In the genomic region with DNA sequence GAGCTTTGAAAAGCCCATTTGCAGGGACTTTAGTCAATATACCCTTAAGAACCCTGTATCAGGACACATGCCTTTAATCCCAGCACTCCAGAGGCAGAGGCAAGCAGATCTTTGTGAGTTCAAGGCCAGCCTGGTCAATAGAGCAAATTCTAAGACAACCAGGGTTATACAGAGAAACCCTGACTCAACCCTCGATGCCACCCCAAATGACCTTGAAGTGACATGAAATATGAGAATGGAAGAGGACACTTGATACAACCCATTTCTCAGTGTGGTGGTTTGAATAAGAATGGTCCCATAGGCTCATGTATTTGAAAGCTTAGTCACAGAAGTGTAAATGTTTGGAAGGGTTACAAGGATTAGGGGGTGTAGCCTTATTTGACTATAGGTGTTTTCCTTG, we compare ENCODE assay signal across 24 mouse cellular contexts. TPM values are rescaled to one million over a fixed set of nuclear protein-coding genes. Genes with fewer than 3 reads are reported as not detected.
DNase-seq lines count a peak whose midpoint lies in the region; ATAC-seq and TF ChIP-seq lines count a peak whose summit lies in the region.
"Had no signal": no experiment of that assay in that cellular context is flagged by ENCODE, and none has a peak within 500 bp of the region (broad histone marks: within the 10 kb centered on the region; RNA-seq: fewer than 3 reads in every experiment).

No protein-coding gene starts in this region.

- no peaks in the 10 kb centered on the region for H3K4me1 ChIP-seq in midbrain, embryonic 11.5 days (ENCODE audit: control insufficient read depth, insufficient read depth, low read length)
- no peaks in the 10 kb centered on the region for H3K4me1 ChIP-seq in midbrain, embryonic 15.5 days
- H3K4me1 ChIP-seq in ES-E14 (ENCODE audit: control insufficient read depth in 2 of 2, insufficient read depth in 2 of 2, low read length in 2 of 2, poor library complexity in 1 of 2) = peaks cover 8 to 9% of the 10 kb centered on the region in 2 experiments
- H3K4me1 ChIP-seq: embryonic facial prominence, embryonic 13.5 days; embryonic facial prominence, embryonic 15.5 days; forebrain, embryonic 10.5 days; forebrain, embryonic 12.5 days had no signal

- H3K27me3 ChIP-seq in midbrain, embryonic 11.5 days (ENCODE audit: control insufficient read depth, insufficient read depth, low read length) = no peaks in the 10 kb centered on the region
- no peaks in the 10 kb centered on the region for H3K27me3 ChIP-seq in midbrain, embryonic 15.5 days (replicated peaks)
- H3K27me3 ChIP-seq: embryonic facial prominence, embryonic 13.5 days; embryonic facial prominence, embryonic 15.5 days; forebrain, embryonic 12.5 days had no signal

- no peak overlapping the region for H3K27ac ChIP-seq in midbrain, embryonic 11.5 days (ENCODE audit: low read depth, low read length)
- no peak overlapping the region for H3K27ac ChIP-seq in midbrain, embryonic 15.5 days
- H3K27ac ChIP-seq in ES-E14 (ENCODE audit: insufficient read depth, low read depth, low read length, poor library complexity, severe bottlenecking) = peak overlapping the region; percentile 48; the same call in 1 of the 2 replicates
- H3K27ac ChIP-seq: embryonic facial prominence, embryonic 13.5 days; embryonic facial prominence, embryonic 15.5 days; forebrain, embryonic 10.5 days; forebrain, embryonic 12.5 days had no signal

- H3K9me3 ChIP-seq in midbrain, embryonic 11.5 days (ENCODE audit: control insufficient read depth, low read length) = no peaks in the 10 kb centered on the region
- no peaks in the 10 kb centered on the region for H3K9me3 ChIP-seq in midbrain, embryonic 15.5 days
- H3K9me3 ChIP-seq in ES-E14 (ENCODE audit: control insufficient read depth, insufficient read depth, low read depth, low read length) = no peaks in the 10 kb centered on the region
- H3K9me3 ChIP-seq: embryonic facial prominence, embryonic 13.5 days; embryonic facial prominence, embryonic 15.5 days; forebrain, embryonic 10.5 days; forebrain, embryonic 12.5 days had no signal

- H3K9ac ChIP-seq in midbrain, embryonic 11.5 days (ENCODE audit: low read length) = no peak overlapping the region
- H3K9ac ChIP-seq in midbrain, embryonic 15.5 days = no peak overlapping the region
- H3K9ac ChIP-seq in ES-E14 (ENCODE audit: insufficient read depth, low read depth, low read length, poor library complexity, severe bottlenecking) = no peak overlapping the region
- H3K9ac ChIP-seq: embryonic facial prominence, embryonic 13.5 days; embryonic facial prominence, embryonic 15.5 days; forebrain, embryonic 12.5 days had no signal

- WGBS in midbrain, embryonic 11.5 days = 82% methylated on average over 1 of the region's 1 CpGs
- 92% methylated on average over 1 of the region's 1 CpGs for WGBS in midbrain, embryonic 15.5 days

- H3K4me2 ChIP-seq in midbrain, embryonic 11.5 days = no peak overlapping the region
- no peak overlapping the region for H3K4me2 ChIP-seq in midbrain, embryonic 15.5 days
- H3K4me2 ChIP-seq: embryonic facial prominence, embryonic 13.5 days; embryonic facial prominence, embryonic 15.5 days; forebrain, embryonic 12.5 days had no signal

- DNase-seq in midbrain, embryonic 11.5 days (ENCODE audit: low spot score, missing footprints) = peak; percentile 44
- DNase-seq in ES-E14 (ENCODE audit: low read depth, low spot score) = no peak
- peak; percentile 31 for DNase-seq in ZHBTc4 (ENCODE audit: low read depth, low spot score)
- no peak for DNase-seq in spleen, postnatal 14 days (ENCODE audit: low spot score in 2 of 2)
- DNase-seq in frontal cortex, postnatal 25 days (ENCODE audit: low spot score in 2 of 2) = no peak
- DNase-seq in urinary bladder, postnatal 25 days (ENCODE audit: low spot score) = no peak
- DNase-seq: adrenal gland, adult 2 months; adrenal gland, postnatal 10 days; adrenal gland, postnatal 25 days; cerebellum, adult 11 months; cerebellum, adult 18-20 months; cerebellum, adult 8-10 months; cerebellum, adult 9-11 months; cerebellum, postnatal 14 days; cerebellum, postnatal 36 days; embryo, embryonic 11 days had no signal

- in situ Hi-C loops in ES-E14 (cut with MboI; ENCODE audit: low sequenced_read_pairs in 2 of 2, unreplicated experiment in 2 of 2) = no loop called here

- H3K36me3 ChIP-seq in midbrain, embryonic 11.5 days (ENCODE audit: control insufficient read depth, insufficient read depth, low read length) = no peaks in the 10 kb centered on the region
- H3K36me3 ChIP-seq in midbrain, embryonic 15.5 days (replicated peaks) = no peaks in the 10 kb centered on the region
- H3K36me3 ChIP-seq in ES-E14 (ENCODE audit: control insufficient read depth, insufficient read depth, low read length, poor library complexity, severe bottlenecking) = no peaks in the 10 kb centered on the region
- H3K36me3 ChIP-seq: embryonic facial prominence, embryonic 13.5 days; embryonic facial prominence, embryonic 15.5 days; forebrain, embryonic 10.5 days; forebrain, embryonic 12.5 days had no signal

- ATAC-seq in midbrain, embryonic 11.5 days (ENCODE audit: low FRiP score) = no peak
- ATAC-seq in midbrain, embryonic 15.5 days (replicated peaks) = no peak
- ATAC-seq: forebrain, embryonic 14.5 days; forebrain, embryonic 16.5 days had no signal

- H3K4me3 ChIP-seq in midbrain, embryonic 11.5 days (ENCODE audit: low read depth, low read length) = no peak overlapping the region
- H3K4me3 ChIP-seq in midbrain, embryonic 15.5 days = no peak overlapping the region
- H3K4me3 ChIP-seq in ES-E14 (ENCODE audit: insufficient read depth in 1 of 2, low read depth in 1 of 2, low read length in 2 of 2, poor library complexity in 1 of 2, severe bottlenecking in 1 of 2) = no peak overlapping the region
- H3K4me3 ChIP-seq: embryonic facial prominence, embryonic 13.5 days; embryonic facial prominence, embryonic 15.5 days; erythroblast, embryonic 14.5 days; forebrain, embryonic 10.5 days; forebrain, embryonic 12.5 days had no signal

TF ChIP-seq in ES-E14, 5 proteins besides CTCF, POLR2A, EP300 and RAD21:
- TF ChIP-seq ZC3H11A (IDR thresholded peaks at IDR 0.05; ENCODE audit: borderline replicate concordance, low read depth, low read length) (no peak), ZNF384 (IDR thresholded peaks at IDR 0.05; ENCODE audit: low read depth, low read length) (no peak), HCFC1 (IDR thresholded peaks at IDR 0.05; ENCODE audit: borderline replicate concordance, insufficient read depth, low read length) (no peak), CHD2 (IDR thresholded peaks at IDR 0.05; ENCODE audit: low read depth, low read length) (no peak), MAFK (IDR thresholded peaks at IDR 0.05; ENCODE audit: insufficient read depth, low read depth, low read length) (no peak)

RNA-seq across cellular contexts. Expression of a gene that starts 54.0 kb away (rescaled TPM):
- 28.4 and 32.3 TPM in 2 replicates for polyA plus RNA-seq in midbrain, embryonic 11.5 days (2014; fragmentation: Nextera tagmentation; extraction: Ambion mirVana)
- polyA plus RNA-seq in midbrain, embryonic 15.5 days (2015; fragmentation: Nextera tagmentation; extraction: Ambion mirVana) = 20.9 and 22.1 TPM in 2 replicates
- 55.2 and 89.2 TPM in 2 replicates for total RNA-seq in ES-E14 (2012; rRNA removed)

Comparison
In these comparisons a context has a peak if more than half of its experiments do, and no peak if none do; other contexts are left out.
1. DNase-seq: peak in midbrain, embryonic 11.5 days (single experiment) and ZHBTc4 (single experiment); none in ES-E14 (single experiment), spleen, postnatal 14 days (0 of 2), frontal cortex, postnatal 25 days (0 of 2) and urinary bladder, postnatal 25 days (single experiment).